Mouse (Mus musculus): ENCODE measurements around the gene Tmcc2.

- TF ChIP-seq CTCF (IDR thresholded peaks at IDR 0.05; ENCODE audit: borderline replicate concordance, control insufficient read depth, extremely low read depth, insufficient read depth, low read length, poor library complexity) (no peak), POLR2A (IDR thresholded peaks at IDR 0.05; ENCODE audit: control insufficient read depth, extremely low read depth, insufficient read depth, low read length, poor library complexity) (no peak)
These were observed 4.8 kb downstream of the Tmcc2 start for GRCm38 (mm10) chr1:132386266-132386665.

Measured in thymus, adult 2 months (tissue).